Mouse (Mus musculus): ENCODE data around the gene Castor1. TPM values are rescaled to one million over a fixed set of nuclear protein-coding genes. Genes with fewer than 3 reads are reported as not detected.
A peak's percentile ranks its signal among the peaks of the same experiment; 100 is the strongest.

Gene Castor1
- total and polyA plus RNA-seq, 3 experiments = 4.7 to 23.7 (median 13.0) TPM

GRCm38 (mm10) chr11:4186486-4187317 is 31.3 kb upstream of the Castor1 start, which contains the start of gene Tbc1d10a:
TSS of gene Tbc1d10a (plus strand) at chr11:4186789.
- Histone ChIP-seq H3K4me2 (ENCODE audit: insufficient read depth, low read depth, poor library complexity, severe bottlenecking) (peak within 1 kb of the TSS; percentile 68), H3K4me3 (replicated peaks in 1 of 3; ENCODE audit: low read depth in 2 of 3, low read length in 2 of 3, poor library complexity in 1 of 3) (peak within 1 kb of the TSS; percentile 78 to 83 (median 83)), H3K9ac (ENCODE audit: insufficient read depth, low read depth) (peak within 1 kb of the TSS; percentile 84), H3K9me3 (replicated peaks; ENCODE audit: low read length) (no peaks in the 10 kb centered on the region), H3K27me3 (replicated peaks) (no peaks in the 10 kb centered on the region), H3K27ac (ENCODE audit: insufficient read depth, low read depth) (no peak within 1 kb of the TSS), H3K4me1 (ENCODE audit: control insufficient read depth in 1 of 2, insufficient read depth in 2 of 2) (peaks cover 10 to 46% of the 10 kb centered on the region in 2 experiments), H3K36me3 (replicated peaks in 1 of 2; ENCODE audit: control insufficient read depth in 1 of 2, insufficient read depth in 1 of 2, low read length in 1 of 2) (peaks cover 13 to 51% of the 10 kb centered on the region in 2 experiments), H3K79me2 (replicated peaks; ENCODE audit: control insufficient read depth, extremely low read depth, insufficient read depth, poor library complexity, severe bottlenecking) (peaks cover 15% of the 10 kb centered on the region; the same call in 1 of the 2 replicates)
- peak; percentile 99 for DNase-seq (ENCODE audit: extremely low read depth)
- in situ Hi-C loops (cut with MboI; ENCODE audit: low pct_ligation_motif_present, low pct_unique_long_range_greater_than_20kb, low sequenced_read_pairs) = no loop called here
- dilution Hi-C loops (cut with MboI; ENCODE audit: extremely low pct_ligation_motif_present, extremely low pct_unique_long_range_greater_than_20kb, low sequenced_read_pairs) = no loop called here
- TF ChIP-seq MAFK (IDR thresholded peaks at IDR 0.05; ENCODE audit: insufficient replicate concordance, low read length) (no peak), MAZ (IDR thresholded peaks at IDR 0.05; ENCODE audit: low read depth, low read length) (no peak), JUN (IDR thresholded peaks at IDR 0.05; ENCODE audit: insufficient read depth, low read depth, low read length) (no peak), NELFE (IDR thresholded peaks at IDR 0.05; ENCODE audit: low read depth, low read length) (peak; percentile 83), CTCF (conservative IDR thresholded peaks at IDR 0.05 in 1 of 2, IDR thresholded peaks at IDR 0.05 in 1 of 2; ENCODE audit: low read depth in 2 of 2, low read length in 2 of 2) (0 out of 4 replicates have a peak, but pooled peaks of 1 of the 2 experiments have one; percentile 4), USF1 (IDR thresholded peaks at IDR 0.05; ENCODE audit: low read depth, low read length) (peak; percentile 18), EP300 (IDR thresholded peaks at IDR 0.05; ENCODE audit: low read length) (no peak), POLR2AphosphoS2 (IDR thresholded peaks at IDR 0.05; ENCODE audit: low read depth, low read length) (peak; percentile 64), KAT2A (IDR thresholded peaks at IDR 0.05; ENCODE audit: insufficient replicate concordance, low read length) (no peak), TCF12 (IDR thresholded peaks at IDR 0.05; ENCODE audit: low read depth, low read length) (peak; percentile 60), MEF2A (IDR thresholded peaks at IDR 0.05; ENCODE audit: borderline replicate concordance, low read depth, low read length) (no peak), ZNF384 (IDR thresholded peaks at IDR 0.05; ENCODE audit: low read depth, low read length) (no peak), NRF1 (IDR thresholded peaks at IDR 0.05; ENCODE audit: low read depth, low read length) (0 out of 2 replicates have a peak, but pooled peaks have one; percentile 29), ELF1 (IDR thresholded peaks at IDR 0.05; ENCODE audit: low read depth, low read length) (peak; percentile 96), MXI1 (IDR thresholded peaks at IDR 0.05; ENCODE audit: low read depth, low read length) (peak; percentile 54), E2F4 (IDR thresholded peaks at IDR 0.05; ENCODE audit: insufficient replicate concordance, low read depth, low read length) (peak; percentile 69; the same call in 1 of the 2 replicates), HCFC1 (IDR thresholded peaks at IDR 0.05; ENCODE audit: low read depth, low read length) (peak; percentile 58), SIN3A (IDR thresholded peaks at IDR 0.05; ENCODE audit: low read length) (no peak; the same call in none of the 2 replicates), MAX (IDR thresholded peaks at IDR 0.05; ENCODE audit: low read length) (peak; percentile 68; the same call in 1 of the 2 replicates), GABPA (IDR thresholded peaks at IDR 0.05; ENCODE audit: insufficient replicate concordance, low read depth, low read length) (no peak), CHD2 (IDR thresholded peaks at IDR 0.05; ENCODE audit: low read length) (peak; percentile 86), RCOR1 (conservative IDR thresholded peaks at IDR 0.05; ENCODE audit: low read depth, low read length) (no peak), ZMIZ1 (IDR thresholded peaks at IDR 0.05; ENCODE audit: low read depth, low read length) (peak; percentile 80; the same call in 1 of the 2 replicates), IRF4 (IDR thresholded peaks at IDR 0.05; ENCODE audit: low read depth, low read length) (0 out of 2 replicates have a peak, but pooled peaks have one; percentile 1), ZKSCAN1 (IDR thresholded peaks at IDR 0.05; ENCODE audit: borderline replicate concordance, low read depth, low read length) (no peak), POLR2A (IDR thresholded peaks at IDR 0.05; ENCODE audit: low read depth, low read length) (peak; percentile 88), TBP (conservative IDR thresholded peaks at IDR 0.05; ENCODE audit: low read depth, low read length) (0 out of 2 replicates have a peak, but pooled peaks have one; percentile 17), SMC3 (IDR thresholded peaks at IDR 0.05; ENCODE audit: low read depth, low read length) (peak; percentile 2; the same call in 1 of the 2 replicates)
